Mouse (Mus musculus) E14TG2a.4 (cell line): ENCODE results near the gene E130114P18Rik.

Experiments used
- CTCF ChIP-seq: conservative IDR thresholded peaks from 2 replicates; pipeline ENCODE4 v1.5.1; 2014; ENCODE audit warnings: low read length
- NANOG ChIP-seq: IDR thresholded peaks from 2 replicates; pipeline ENCODE4 v1.6.1; 2014; ENCODE audit warnings: borderline replicate concordance, low read length, mixed read lengths

GRCm38 (mm10) chr4:97596348-97596747 lies 181.5 kb downstream of the E130114P18Rik start:
- TF ChIP-seq CTCF (no peak), NANOG (no peak)
